Mouse (Mus musculus): Measurements from ENCODE around the gene Atoh8. TPM values are rescaled to one million over a fixed set of nuclear protein-coding genes. Genes with fewer than 3 reads are reported as not detected.

The Atoh8 gene
- polyA plus RNA-seq, 1 experiment from 2014 or later: 5.7 TPM

DNA sequence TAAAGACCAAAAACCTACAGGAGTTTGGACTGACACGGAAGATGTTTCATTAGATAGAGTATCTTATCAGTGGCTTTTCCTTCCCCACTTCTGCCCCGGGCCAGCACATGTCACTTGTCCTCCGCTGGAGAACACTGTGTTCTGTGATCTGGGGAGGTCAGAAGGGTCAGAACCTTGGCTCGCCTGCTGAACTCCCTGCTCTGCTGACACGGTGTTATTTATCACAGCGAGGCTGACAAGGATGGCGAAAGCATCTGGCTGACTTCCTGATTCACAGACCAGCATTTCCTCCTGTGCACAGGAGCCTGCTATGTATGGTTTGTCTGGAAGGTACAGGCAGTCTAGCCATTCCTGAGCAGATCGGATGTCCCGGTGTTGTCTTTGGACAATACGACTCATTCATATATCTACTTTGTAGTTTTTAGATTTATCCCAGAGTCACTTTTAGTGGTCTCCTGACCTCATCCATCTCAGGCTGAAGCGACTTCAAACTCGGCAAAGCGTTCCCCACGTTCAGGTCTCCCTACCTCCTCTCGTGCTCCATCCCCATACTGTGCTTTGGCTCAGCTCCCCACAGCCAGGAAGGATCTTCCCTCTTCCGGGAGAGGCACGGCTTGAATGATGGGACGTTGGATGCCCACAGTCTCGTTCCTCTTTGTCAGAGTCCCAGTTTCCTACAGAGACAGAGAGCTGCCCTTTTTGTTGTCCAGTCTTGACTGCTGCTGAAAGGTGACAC is 73.1 kb downstream of the Atoh8 start:
- in situ Hi-C loops (cut with MboI; ENCODE audit: low pct_unique_long_range_greater_than_20kb): no loop called here
- ChIA-PET POLR2A (interaction anchor here (0.6 to 0.7 kb wide), 2 partner anchors 154 to 213 kb away, joined by 3 to 4 read pairs; no protein-coding TSS in a partner anchor), CTCF (interaction anchor here (0.7 kb wide), 1 partner anchor 235 kb away, joined by 3 read pairs; no protein-coding TSS in a partner anchor)
- DNase-seq (ENCODE audit: low read depth, low spot score) (no peak), ATAC-seq (no peak)
- TF ChIP-seq CTCF (IDR thresholded peaks at IDR 0.05): no peak
- H3K27me3 ChIP-seq: no peaks in the 10 kb centered on the region

DNA sequence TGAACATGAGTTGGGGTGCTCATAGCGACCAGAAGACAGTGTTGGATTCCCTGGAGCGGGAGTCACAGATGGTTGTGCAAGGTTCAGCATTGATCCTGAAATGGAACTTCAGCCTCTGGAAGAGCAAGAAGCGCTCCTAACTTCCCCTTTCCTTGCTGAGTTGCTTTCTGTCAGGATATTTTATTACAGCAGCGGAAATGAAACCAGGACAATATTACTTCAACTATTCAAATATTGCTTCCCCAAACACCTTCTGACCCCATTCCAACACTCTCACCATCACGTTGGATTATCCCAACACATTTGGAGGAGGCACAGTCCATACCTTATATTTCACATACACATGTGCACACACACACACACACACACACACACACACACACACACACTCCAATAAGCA is 73.6 kb downstream of the Atoh8 start:
- ChIA-PET CTCF (no interaction called here), POLR2A (interaction anchor here (0.6 kb wide), 1 partner anchor 212 kb away, joined by 4 read pairs; no protein-coding TSS in a partner anchor)
- in situ Hi-C loops (cut with MboI; ENCODE audit: low pct_unique_long_range_greater_than_20kb): no loop called here

DNA sequence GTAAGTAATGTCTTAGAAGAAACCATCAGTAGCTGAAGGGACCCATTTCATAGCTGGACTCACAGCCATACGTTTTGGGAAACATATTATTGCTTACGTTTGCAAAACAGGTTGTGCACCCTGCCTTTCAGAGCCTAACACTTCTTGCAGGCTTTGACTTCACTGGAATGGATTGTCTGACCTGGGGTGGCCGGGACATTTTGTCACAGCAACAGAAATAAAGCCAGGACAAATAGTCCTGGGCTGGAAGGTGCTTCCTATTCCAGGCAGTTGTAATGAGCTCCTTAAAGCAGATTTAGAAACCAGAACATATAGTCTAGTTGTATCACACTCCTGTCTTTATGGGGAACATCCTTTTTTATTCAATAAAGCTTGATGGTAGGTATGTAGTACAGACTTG is 74.4 kb downstream of the Atoh8 start:
- ATAC-seq (no peak), DNase-seq (ENCODE audit: low read depth, low spot score) (no peak)
- POLR2A ChIA-PET: interaction anchor here (0.8 kb wide), 1 partner anchor 224 kb away, joined by 3 read pairs; no protein-coding TSS in a partner anchor
- CTCF ChIA-PET: interaction anchor here (0.7 to 1.2 kb wide), 2 partner anchors 206 to 233 kb away, joined by 3 to 5 read pairs; no protein-coding TSS in a partner anchor
- no peak for TF ChIP-seq CTCF (IDR thresholded peaks at IDR 0.05)
- in situ Hi-C loops (cut with MboI; ENCODE audit: low pct_unique_long_range_greater_than_20kb): no loop called here
- no peaks in the 10 kb centered on the region for H3K27me3 ChIP-seq

More for the DNA sequence above, 73.6 kb downstream of the Atoh8 start:
- no peak for DNase-seq (ENCODE audit: low read depth, low spot score)
- no peak for TF ChIP-seq CTCF (IDR thresholded peaks at IDR 0.05)
- ATAC-seq: no peak
- no peaks in the 10 kb centered on the region for H3K27me3 ChIP-seq

DNA sequence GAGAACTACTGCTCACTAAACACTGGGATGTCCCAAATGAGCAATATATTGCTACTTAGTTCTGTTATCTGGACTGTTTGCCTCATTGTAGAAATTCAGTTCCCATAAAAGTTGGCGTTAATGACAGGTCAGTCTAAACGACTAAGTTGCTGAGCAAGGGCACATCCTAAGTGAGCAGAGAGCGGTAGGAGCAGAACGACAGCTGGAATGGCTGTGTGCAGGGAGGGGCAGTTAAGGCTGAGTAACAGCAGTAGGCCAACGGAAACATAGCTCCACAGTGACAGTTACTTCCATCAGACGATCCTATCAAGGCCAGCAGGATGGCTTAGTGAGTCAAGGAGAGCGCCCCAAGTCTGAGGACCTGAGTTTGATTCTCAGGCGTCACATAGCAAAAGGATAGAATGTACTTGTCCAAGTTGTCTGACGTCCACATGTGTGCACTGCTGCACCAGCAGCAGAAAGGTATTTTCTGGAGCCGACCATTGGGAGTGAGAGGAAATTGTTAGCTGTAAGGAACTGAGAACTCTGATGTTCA is 75.4 kb downstream of the Atoh8 start:
- ChIA-PET CTCF (interaction anchor here (1.2 to 1.4 kb wide), 2 partner anchors 160 to 232 kb away, joined by 3 to 5 read pairs; no protein-coding TSS in a partner anchor), POLR2A (interaction anchor here (0.8 kb wide), 1 partner anchor 223 kb away, joined by 3 read pairs; no protein-coding TSS in a partner anchor)
- H3K27me3 ChIP-seq: no peaks in the 10 kb centered on the region
- TF ChIP-seq CTCF (IDR thresholded peaks at IDR 0.05): no peak
- DNase-seq (ENCODE audit: low read depth, low spot score): no peak
- no peak for ATAC-seq
- in situ Hi-C loops (cut with MboI; ENCODE audit: low pct_unique_long_range_greater_than_20kb): no loop called here

DNA sequence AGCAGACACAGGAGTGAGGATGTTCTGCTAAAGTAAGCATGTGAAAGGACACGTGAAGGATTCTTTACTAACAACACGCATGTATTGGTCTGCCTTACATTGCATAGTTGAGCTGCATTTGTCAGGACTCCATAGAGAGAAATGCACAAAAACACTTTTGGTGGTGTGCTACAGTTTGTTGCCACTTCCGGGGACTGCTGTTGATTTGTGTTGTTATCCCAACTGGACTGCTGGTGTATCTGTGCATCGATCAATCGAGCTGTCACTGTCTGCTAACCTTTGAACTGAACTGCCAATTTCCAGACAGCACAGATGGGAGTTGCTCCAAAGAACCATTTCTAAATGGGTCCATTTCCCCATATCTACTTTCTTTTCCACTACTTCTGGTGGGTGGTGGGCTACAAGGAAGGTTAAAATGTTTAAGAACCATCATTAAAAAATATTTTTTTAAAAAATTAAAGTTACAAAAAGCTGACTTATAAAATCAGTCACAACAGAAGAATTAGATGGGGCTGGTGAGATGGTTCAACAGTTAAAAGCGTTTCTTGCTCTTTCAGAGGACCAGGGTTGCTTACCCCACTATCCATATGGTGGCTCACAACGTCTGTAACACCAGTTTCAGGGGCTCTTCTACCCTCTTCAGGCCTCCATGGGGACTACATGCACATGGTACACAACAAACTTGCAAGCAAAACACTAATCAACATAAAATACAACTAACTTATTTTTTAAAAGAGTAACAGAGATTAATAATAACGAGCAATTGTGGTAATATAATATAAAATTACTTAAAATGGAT is 76.2 kb downstream of the Atoh8 start:
- in situ Hi-C loops (cut with MboI; ENCODE audit: low pct_unique_long_range_greater_than_20kb): no loop called here
- no peak for TF ChIP-seq CTCF (IDR thresholded peaks at IDR 0.05)
- ChIA-PET POLR2A (no interaction called here), CTCF (interaction anchor here (1.4 kb wide), 1 partner anchor 159 kb away, joined by 3 read pairs; no protein-coding TSS in a partner anchor)
- DNase-seq (ENCODE audit: low read depth, low spot score): no peak
- no peak for ATAC-seq
- no peaks in the 10 kb centered on the region for H3K27me3 ChIP-seq

Other genes starting within 250 kb of the Atoh8 start
- 42.0 TPM for gene St3gal5, start 138.0 kb downstream of the Atoh8 start, polyA plus RNA-seq (2021)
- gene Sftpb, start 69.0 kb upstream of the Atoh8 start, polyA plus RNA-seq (2021): 0.05 TPM
- 64.7 TPM for gene Usp39, start 109.6 kb upstream of the Atoh8 start, polyA plus RNA-seq (2021)
- gene 0610030E20Rik, start 111.7 kb upstream of the Atoh8 start, polyA plus RNA-seq (2021): 13.8 TPM
- gene Tmem150a, start 119.9 kb upstream of the Atoh8 start, polyA plus RNA-seq (2021): 39.8 TPM
- gene Rnf181, start 131.4 kb upstream of the Atoh8 start, polyA plus RNA-seq (2021): 98.4 TPM
- 33.2 TPM for gene Vamp5, start 144.9 kb upstream of the Atoh8 start, polyA plus RNA-seq (2021)
- gene Vamp8, start 155.1 kb upstream of the Atoh8 start, polyA plus RNA-seq (2021): 189 TPM
- gene Ggcx, start 178.7 kb upstream of the Atoh8 start, polyA plus RNA-seq (2021): 36.3 TPM
- 181 TPM for gene Mat2a, start 204.0 kb upstream of the Atoh8 start, polyA plus RNA-seq (2021)